Mouse (Mus musculus) MEL (cell line): ENCODE results near the gene Duox1.

Source experiments
- CTCF ChIP-seq, 3 experiments: IDR thresholded peaks in 2 of 3; conservative IDR thresholded peaks in 1 of 3; 2 replicates each; pipeline ENCODE4 v1.5.1; 2011 to 2012; ENCODE audit warnings: low read length in 3 of 3, low read depth in 2 of 3, mild to moderate bottlenecking in 2 of 3, improper control_type of control experiment in 1 of 3, inconsistent platforms in 1 of 3, mixed read lengths in 1 of 3, moderate library complexity in 1 of 3; ENCODE audit not compliant: control insufficient read depth in 1 of 3, insufficient read depth in 1 of 3, poor library complexity in 1 of 3, severe bottlenecking in 1 of 3
- ETS1 ChIP-seq: IDR thresholded peaks from 2 replicates; pipeline ENCODE4 v1.6.1; 2012; ENCODE audit warnings: low read depth, mild to moderate bottlenecking, inconsistent platforms, low read length, improper control_type of control experiment, moderate library complexity
- GATA1 ChIP-seq: IDR thresholded peaks from 2 replicates; pipeline ENCODE4 v1.6.1; 2011; ENCODE audit warnings: low read depth, low read length, improper control_type of control experiment
- USF2 ChIP-seq, 2 experiments: IDR thresholded peaks; 2 replicates each; pipeline ENCODE4 v1.6.1; 2011 to 2012; ENCODE audit warnings: improper control_type of control experiment in 2 of 2, low read length in 2 of 2, borderline replicate concordance in 1 of 2, inconsistent platforms in 1 of 2, low read depth in 1 of 2, mild to moderate bottlenecking in 1 of 2; ENCODE audit not compliant: insufficient read depth in 1 of 2
- ZC3H11A ChIP-seq: IDR thresholded peaks from 2 replicates; pipeline ENCODE4 v1.6.1; 2012; ENCODE audit warnings: low read depth, mild to moderate bottlenecking, inconsistent platforms, low read length, improper control_type of control experiment

GRCm38 (mm10) chr2:122352992-122353391 lies 37.5 kb downstream of the Duox1 start:
- no peak for TF ChIP-seq USF2 (IDR thresholded peaks at IDR 0.05; ENCODE audit: borderline replicate concordance in 1 of 2, insufficient read depth in 1 of 2, low read depth in 1 of 2, low read length in 2 of 2)
- TF ChIP-seq CTCF (IDR thresholded peaks at IDR 0.05 in 2 of 3, conservative IDR thresholded peaks at IDR 0.05 in 1 of 3; ENCODE audit: control insufficient read depth in 1 of 3, insufficient read depth in 1 of 3, low read depth in 2 of 3, low read length in 3 of 3, poor library complexity in 1 of 3, severe bottlenecking in 1 of 3), result no peak
- TF ChIP-seq ZC3H11A, result no peak
- no peak for TF ChIP-seq ETS1
- TF ChIP-seq GATA1, result no peak
